Mouse (Mus musculus) heart, embryonic 13.5 days (tissue): ENCODE data around the gene Mtmr6. TPM values are rescaled to one million over a fixed set of nuclear protein-coding genes. Genes with fewer than 3 reads are reported as not detected.
A peak's percentile ranks its signal among the peaks of the same experiment; 100 is the strongest.

Experiments
- ATAC-seq: fragments of 200-750 bp; cut with Nextera tagmentation; 2 replicates; pipeline ENCODE4 v1.8.0; 2017; ENCODE audit warnings: moderate TSS enrichment; ENCODE audit not compliant: insufficient number of reproducible peaks, low FRiP score, low TSS enrichment; ENCODE audit errors: extremely low read depth
- H3K27ac ChIP-seq: fragments of 300-500 bp; sonication (generic); replicated peaks from 2 replicates; pipeline ENCODE4 v1.5.1; 2015; ENCODE audit warnings: moderate library complexity, mild to moderate bottlenecking, inconsistent platforms
- H3K27me3 ChIP-seq: fragments of 300-500 bp; sonication (generic); replicated peaks from 2 replicates; pipeline ENCODE4 v1.6.1; 2015; ENCODE audit warnings: mild to moderate bottlenecking, inconsistent platforms
- H3K36me3 ChIP-seq: fragments of 300-500 bp; sonication (generic); 2 replicates; pipeline ENCODE4 v1.6.1; 2015; ENCODE audit warnings: mild to moderate bottlenecking, inconsistent platforms
- H3K4me1 ChIP-seq: fragments of 300-500 bp; sonication (generic); 2 replicates; pipeline ENCODE4 v1.6.1; 2015; ENCODE audit warnings: inconsistent platforms
- H3K4me2 ChIP-seq: fragments of 300-500 bp; sonication (generic); 2 replicates; pipeline ENCODE4 v1.6.1; 2015; ENCODE audit warnings: inconsistent platforms, mild to moderate bottlenecking, moderate library complexity
- H3K4me3 ChIP-seq: fragments of 300-500 bp; sonication (generic); 2 replicates; pipeline ENCODE4 v1.5.1; 2015; ENCODE audit warnings: moderate library complexity, mild to moderate bottlenecking, inconsistent platforms
- H3K9ac ChIP-seq: fragments of 300-500 bp; sonication (generic); 2 replicates; pipeline ENCODE4 v1.6.1; 2015; ENCODE audit warnings: inconsistent platforms, mild to moderate bottlenecking, moderate library complexity
- H3K9me3 ChIP-seq: fragments of 300-500 bp; sonication (generic); 2 replicates; pipeline ENCODE4 v1.6.1; 2016; ENCODE audit warnings: inconsistent platforms
- WGBS: fragments of 180-500 bp; shearing (Covaris S2); methylation state at CpG from one replicate; pipeline ENCODE4 v1.1.7; 2015; ENCODE audit warnings: mixed read lengths; 5-methylcytosine and 5-hydroxymethylcytosine counted together
- polyA plus RNA-seq: library from polyadenylated mRNA; unstranded; fragments of >200 nt; fragmentation: Nextera tagmentation; extraction: Ambion mirVana; gene quantifications from 2 replicates; pipeline ENCODE4 v1.2.1, GENCODE M21; 2015

Gene Mtmr6
- polyA plus RNA-seq, result 24.0 and 24.3 TPM in 2 replicates

DNA sequence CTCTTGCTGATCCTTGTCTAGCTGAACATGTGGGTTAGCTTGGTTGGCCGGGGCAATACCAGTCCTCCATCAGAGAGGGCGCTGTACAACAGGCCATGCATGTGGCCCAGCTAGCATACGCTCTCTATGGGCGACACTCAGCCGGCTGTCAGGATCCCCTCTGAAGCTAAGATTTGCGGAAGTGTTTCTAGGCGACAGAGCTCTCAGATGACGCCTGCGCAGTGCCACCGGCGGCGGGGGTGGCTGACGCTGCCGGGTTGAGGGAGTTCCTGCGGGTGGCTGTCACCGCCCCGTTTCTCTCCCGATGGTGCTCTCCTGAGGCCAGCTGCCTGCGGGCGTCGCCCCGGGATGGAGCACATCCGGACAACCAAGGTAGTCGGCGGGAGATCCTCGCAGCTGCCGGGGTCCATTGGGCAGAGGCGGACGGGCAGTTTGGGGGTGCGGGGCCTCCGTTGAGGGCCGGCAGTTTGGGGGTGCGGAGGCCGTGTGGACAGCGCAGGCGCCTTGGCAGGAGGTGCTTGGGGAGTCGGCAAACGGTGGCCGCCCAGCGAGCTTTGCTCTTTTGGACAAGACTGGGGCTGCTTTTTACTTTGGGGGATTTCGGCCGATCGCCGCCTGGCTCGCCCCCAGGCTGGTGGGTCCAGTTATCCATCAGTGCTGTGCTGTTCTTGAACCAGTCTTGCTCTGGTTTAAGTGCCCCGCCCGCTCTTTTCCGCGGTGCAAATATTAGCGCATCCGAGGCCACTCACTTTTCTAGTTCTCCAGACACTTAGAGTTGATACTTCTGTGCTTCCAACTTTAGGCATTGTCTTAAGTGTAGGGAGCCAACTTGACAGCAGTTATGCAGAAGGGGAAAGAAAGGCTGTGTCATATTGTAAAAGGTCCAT lies at the start of gene Mtmr6:
Gene Mtmr6, plus strand, starts transcription at position 239 of the 887 bp plus-strand sequence.
- H3K36me3 ChIP-seq, result peaks cover 2% of the 10 kb centered on the region; the same call in 1 of the 2 replicates
- H3K4me3 ChIP-seq, result peak within 1 kb of the TSS; percentile 69
- peaks cover 24% of the 10 kb centered on the region for H3K4me1 ChIP-seq
- H3K27ac ChIP-seq, result peak within 1 kb of the TSS; percentile 65
- no peaks in the 10 kb centered on the region for H3K9me3 ChIP-seq
- ATAC-seq, result peak; percentile 99
- under 1% methylated on average over 51 of the region's 51 CpGs for WGBS
- H3K27me3 ChIP-seq, result no peaks in the 10 kb centered on the region
- H3K4me2 ChIP-seq, result peak within 1 kb of the TSS; percentile 69
- peak within 1 kb of the TSS; percentile 85 for H3K9ac ChIP-seq

- no peak for ATAC-seq
- peaks cover 2% of the 10 kb centered on the region; the same call in 1 of the 2 replicates for H3K4me1 ChIP-seq
- no peaks in the 10 kb centered on the region for H3K27me3 ChIP-seq
- H3K4me3 ChIP-seq, result no peak overlapping the region
- H3K36me3 ChIP-seq, result peaks cover 38% of the 10 kb centered on the region
- no peak overlapping the region for H3K4me2 ChIP-seq
- H3K9ac ChIP-seq, result no peak overlapping the region
- H3K9me3 ChIP-seq, result no peaks in the 10 kb centered on the region
- no peak overlapping the region for H3K27ac ChIP-seq
- 90% methylated on average over 1 of the region's 1 CpGs for WGBS
Measured at GRCm38 (mm10) chr14:60216125-60216524, 48.9 kb upstream of the Mtmr6 start.

DNA sequence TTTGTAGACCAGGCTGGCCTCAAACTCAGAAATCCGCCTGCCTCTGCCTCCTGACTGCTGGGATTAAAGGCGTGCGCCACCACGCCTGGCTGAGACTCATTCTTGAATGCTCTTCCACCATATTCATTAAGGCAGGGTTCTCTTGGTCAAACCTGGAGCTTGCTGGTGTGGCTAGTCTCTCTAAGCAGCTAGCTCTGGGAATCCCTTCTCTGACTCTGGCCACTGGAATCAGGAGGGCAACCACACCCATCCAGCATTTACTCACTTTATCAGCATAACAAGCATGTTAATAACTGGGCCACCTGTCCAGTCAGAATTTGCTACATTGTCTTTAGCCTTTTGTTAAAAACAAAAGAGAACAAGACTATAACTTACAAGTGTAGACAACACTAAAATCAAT lies 47.4 kb upstream of the Mtmr6 start:
- H3K4me1 ChIP-seq, result no peaks in the 10 kb centered on the region

DNA sequence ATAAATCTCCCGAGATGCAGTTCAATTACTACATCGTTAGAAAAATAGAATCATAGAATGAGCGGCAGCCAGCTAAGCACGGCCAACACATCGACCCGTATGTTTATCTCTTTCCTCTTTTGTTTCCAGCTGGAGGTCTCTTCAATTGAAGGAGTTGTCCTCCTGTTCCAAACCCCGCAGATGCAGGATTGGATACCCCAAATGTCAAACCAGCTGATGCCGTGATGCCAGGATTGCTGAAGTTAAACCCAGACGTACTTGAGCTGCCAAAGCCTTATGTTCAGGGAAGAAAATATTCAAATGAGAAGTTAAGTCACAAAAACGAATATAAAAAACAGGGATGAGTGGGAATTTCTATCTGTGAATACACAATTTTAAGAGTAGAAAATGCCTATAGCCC lies 45.1 kb upstream of the Mtmr6 start:
- Histone ChIP-seq H3K4me2 (no peak overlapping the region), H3K9me3 (no peaks in the 10 kb centered on the region), H3K36me3 (peaks cover 55% of the 10 kb centered on the region), H3K27me3 (no peaks in the 10 kb centered on the region), H3K4me3 (no peak overlapping the region), H3K9ac (no peak overlapping the region), H3K27ac (no peak overlapping the region), H3K4me1 (no peaks in the 10 kb centered on the region)
- no peak for ATAC-seq
- WGBS, result 86% methylated on average over 10 of the region's 10 CpGs

More for the DNA sequence above, 47.4 kb upstream of the Mtmr6 start:
- no peaks in the 10 kb centered on the region for H3K9me3 ChIP-seq
- H3K4me2 ChIP-seq, result no peak overlapping the region
- WGBS, result 95% methylated on average over 4 of the region's 4 CpGs
- peaks cover 49% of the 10 kb centered on the region for H3K36me3 ChIP-seq
- H3K9ac ChIP-seq, result no peak overlapping the region
- H3K4me3 ChIP-seq, result no peak overlapping the region
- ATAC-seq, result no peak
- no peaks in the 10 kb centered on the region for H3K27me3 ChIP-seq
- no peak overlapping the region for H3K27ac ChIP-seq

GRCm38 (mm10) chr14:60238551-60238950 lies 26.5 kb upstream of the Mtmr6 start:
- Histone ChIP-seq H3K4me2 (no peak overlapping the region), H3K27ac (no peak overlapping the region), H3K9ac (no peak overlapping the region), H3K4me1 (no peaks in the 10 kb centered on the region; the same call in 1 of the 2 replicates), H3K4me3 (no peak overlapping the region), H3K27me3 (no peaks in the 10 kb centered on the region), H3K9me3 (no peaks in the 10 kb centered on the region), H3K36me3 (peaks cover 77% of the 10 kb centered on the region)
- no peak for ATAC-seq
- 78% methylated on average over 3 of the region's 3 CpGs for WGBS

DNA sequence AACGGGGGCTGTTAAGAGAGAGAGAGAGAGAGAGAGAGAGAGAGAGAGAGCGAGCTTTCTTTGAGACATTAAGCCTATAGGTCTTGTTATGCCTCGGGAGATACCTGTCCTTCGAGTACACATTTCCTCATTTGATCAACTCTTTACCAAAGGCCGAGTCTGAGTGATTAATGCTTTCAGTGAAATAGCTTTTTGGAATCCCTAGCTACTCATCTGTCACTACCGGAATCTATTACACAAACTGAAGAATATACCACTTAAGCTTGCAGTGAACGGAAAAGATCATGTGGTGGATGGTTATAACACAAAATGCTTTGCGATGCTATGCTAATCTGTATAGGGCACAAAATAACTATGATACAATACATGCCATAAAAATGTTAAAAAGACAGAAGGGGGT lies 14.7 kb upstream of the Mtmr6 start:
- no peak for ATAC-seq
- peaks cover 26% of the 10 kb centered on the region for H3K4me1 ChIP-seq
- peak overlapping the region; percentile 90; the same call in 1 of the 2 replicates for H3K27ac ChIP-seq
- peaks cover 9% of the 10 kb centered on the region for H3K36me3 ChIP-seq
- no peaks in the 10 kb centered on the region for H3K9me3 ChIP-seq
- H3K4me3 ChIP-seq, result peak overlapping the region; percentile 74
- H3K9ac ChIP-seq, result peak overlapping the region; percentile 96
- no peaks in the 10 kb centered on the region for H3K27me3 ChIP-seq
- H3K4me2 ChIP-seq, result peak overlapping the region; percentile 93
- WGBS, result 11% methylated on average over 8 of the region's 8 CpGs

DNA sequence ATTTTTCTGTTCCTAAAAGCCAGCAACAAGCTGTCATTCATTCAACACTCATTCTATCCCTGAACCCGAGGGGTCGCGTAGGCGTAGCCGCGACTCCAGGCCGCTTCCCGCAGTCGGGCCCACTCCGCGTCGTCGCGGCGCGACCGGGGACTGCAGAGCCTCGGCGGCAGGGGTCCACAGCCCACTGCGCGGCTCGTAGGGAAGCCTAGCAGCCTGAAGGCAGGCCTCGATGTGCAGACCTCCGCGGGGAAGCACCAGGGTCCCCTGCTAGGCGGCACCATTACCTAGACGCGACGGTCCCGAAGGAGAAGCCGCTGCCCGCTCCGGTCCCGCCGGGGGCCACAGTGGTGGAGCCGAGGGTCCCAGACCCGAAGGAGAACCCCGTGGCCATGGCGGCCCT lies 14.1 kb upstream of the Mtmr6 start:
- no peaks in the 10 kb centered on the region for H3K27me3 ChIP-seq
- H3K36me3 ChIP-seq, result peaks cover 5% of the 10 kb centered on the region; the same call in 1 of the 2 replicates
- no peaks in the 10 kb centered on the region for H3K9me3 ChIP-seq
- peak; percentile 48; the same call in 1 of the 2 replicates for ATAC-seq
- peak overlapping the region; percentile 96 for H3K9ac ChIP-seq
- under 1% methylated on average over 39 of the region's 39 CpGs for WGBS
- peak overlapping the region; percentile 74 for H3K4me3 ChIP-seq
- H3K27ac ChIP-seq, result peak overlapping the region; percentile 90
- H3K4me1 ChIP-seq, result peaks cover 26% of the 10 kb centered on the region
- peak overlapping the region; percentile 93 for H3K4me2 ChIP-seq

GRCm38 (mm10) chr14:60251281-60252003 lies 13.6 kb upstream of the Mtmr6 start, which contains the start of the genes Nupl1 and Gm49336:
Gene Nupl1 (minus strand): TSS chr14:60251431.
Gene Gm49336 (minus strand): TSS chr14:60251507.
- Histone ChIP-seq H3K27me3 (no peaks in the 10 kb centered on the region), H3K4me1 (peaks cover 28% of the 10 kb centered on the region), H3K27ac (peak within 1 kb of the TSS; percentile 90), H3K9ac (peak within 1 kb of the TSS; percentile 96), H3K36me3 (0 out of 2 replicates have a peak, but pooled peaks cover 5% of the 10 kb centered on the region), H3K9me3 (no peaks in the 10 kb centered on the region), H3K4me3 (peak within 1 kb of the TSS; percentile 74), H3K4me2 (peak within 1 kb of the TSS; percentile 93)
- WGBS, result under 1% methylated on average over 62 of the region's 62 CpGs
- ATAC-seq, result peak; percentile 99

- ATAC-seq, result no peak
- H3K9me3 ChIP-seq, result no peaks in the 10 kb centered on the region
- 0 out of 2 replicates have a peak, but pooled peaks cover 5% of the 10 kb centered on the region for H3K36me3 ChIP-seq
- H3K27me3 ChIP-seq, result no peaks in the 10 kb centered on the region
- 22% methylated on average over 15 of the region's 15 CpGs for WGBS
- peak overlapping the region; percentile 90 for H3K27ac ChIP-seq
- H3K4me2 ChIP-seq, result peak overlapping the region; percentile 93
- H3K4me3 ChIP-seq, result peak overlapping the region; percentile 74
- peaks cover 28% of the 10 kb centered on the region for H3K4me1 ChIP-seq
- H3K9ac ChIP-seq, result peak overlapping the region; percentile 93
Measured at GRCm38 (mm10) chr14:60252004-60253000, 12.7 kb upstream of the Mtmr6 start.

DNA sequence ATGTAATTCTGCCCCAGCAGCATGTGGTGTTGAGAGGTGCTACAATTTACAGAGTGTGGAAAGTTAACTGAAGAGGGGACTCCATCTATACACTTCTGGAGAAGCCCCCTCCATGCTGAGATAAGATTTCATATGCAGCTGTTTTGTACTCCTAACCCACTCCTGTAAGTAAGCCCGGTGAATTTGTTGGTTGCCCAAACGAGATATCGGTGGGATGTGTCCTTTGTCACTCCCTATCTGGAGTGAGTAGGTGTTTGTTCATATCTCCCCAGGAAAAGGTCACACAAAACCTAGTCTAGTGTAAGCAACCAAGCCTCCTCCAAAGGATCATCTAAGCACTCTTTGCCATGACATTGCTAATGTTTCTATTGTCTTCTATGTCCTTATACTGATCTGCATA lies 11.6 kb upstream of the Mtmr6 start:
- no peaks in the 10 kb centered on the region for H3K9me3 ChIP-seq
- H3K4me1 ChIP-seq, result peaks cover 28% of the 10 kb centered on the region
- no peak overlapping the region for H3K27ac ChIP-seq
- no peak for ATAC-seq
- no peaks in the 10 kb centered on the region for H3K27me3 ChIP-seq
- no peaks in the 10 kb centered on the region for H3K36me3 ChIP-seq
- 73% methylated on average over 3 of the region's 3 CpGs for WGBS
- H3K9ac ChIP-seq, result no peak overlapping the region
- no peak overlapping the region for H3K4me2 ChIP-seq
- H3K4me3 ChIP-seq, result no peak overlapping the region
